Mouse (Mus musculus): ENCODE data around the gene March5. TPM values are rescaled to one million over a fixed set of nuclear protein-coding genes. Genes with fewer than 3 reads are reported as not detected.

Gene March5
- total RNA-seq, 2 experiments from 2014 or later = 89.1 to 94.1 TPM

DNA sequence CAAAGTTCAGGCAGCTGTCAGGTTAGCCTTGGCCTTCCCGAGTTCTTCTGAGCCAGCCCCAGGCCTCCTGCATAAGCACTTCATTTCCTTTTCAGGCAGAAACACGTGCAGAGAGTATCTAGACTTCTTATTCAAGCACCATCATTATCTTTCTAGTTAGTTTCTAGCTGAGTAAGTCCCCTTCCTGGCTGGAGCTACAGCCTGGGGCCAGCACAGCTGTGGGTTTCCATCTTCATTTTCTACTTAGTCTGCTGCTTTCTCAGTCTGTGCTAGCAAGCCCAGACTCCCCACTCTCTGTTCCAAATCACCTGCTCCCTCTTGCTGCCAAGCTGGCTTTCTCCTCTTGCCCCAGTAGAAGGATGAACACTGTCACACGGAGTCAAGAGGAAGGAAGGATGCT lies 39.5 kb downstream of the March5 start:
- intact Hi-C loops (cut with DNase I) = no loop called here
- no peak for DNase-seq (ENCODE audit: low spot score in 2 of 2)

DNA sequence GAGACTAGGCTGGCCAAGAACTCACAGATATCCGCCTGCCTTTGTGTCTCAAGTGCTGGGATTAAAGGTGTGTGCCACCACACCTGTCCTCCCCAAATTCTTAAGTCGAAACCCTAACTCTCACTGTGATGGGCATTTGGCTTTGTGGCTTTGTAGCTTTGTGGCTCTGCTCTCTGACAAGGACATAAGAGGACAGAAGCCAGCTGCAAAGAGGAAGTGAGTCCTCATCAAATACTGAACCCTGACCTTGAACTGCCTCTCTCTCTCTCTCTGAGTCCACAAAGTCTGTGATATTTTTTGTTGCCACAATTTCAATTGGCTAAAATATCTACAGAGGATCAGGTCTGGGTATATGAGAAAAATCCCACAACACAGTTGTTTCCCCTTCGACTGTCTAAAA lies 40.9 kb downstream of the March5 start:
- intact Hi-C loops (cut with DNase I) = no loop called here
- no peak for DNase-seq (ENCODE audit: low spot score in 2 of 2)

DNA sequence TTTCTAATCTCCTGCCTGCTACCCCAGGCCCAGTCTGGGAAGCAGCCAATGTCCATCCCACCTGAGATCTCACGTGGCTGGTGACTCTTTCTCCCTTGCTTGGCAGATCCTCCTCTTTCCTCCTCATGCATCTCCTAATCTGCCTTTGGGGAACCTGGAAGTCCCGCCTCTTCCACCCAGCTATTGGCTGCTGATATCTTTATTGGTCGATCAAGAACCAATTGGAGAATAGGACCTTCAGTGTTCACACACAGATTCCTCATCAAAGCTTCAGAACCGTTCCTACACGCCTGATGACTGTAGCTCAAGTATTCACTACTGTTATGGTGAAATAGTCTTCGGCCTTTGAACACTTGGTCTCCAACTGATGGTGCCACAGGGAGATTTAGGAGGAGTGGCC lies 44.8 kb downstream of the March5 start:
- intact Hi-C loops (cut with DNase I) = no loop called here
- DNase-seq (ENCODE audit: low spot score in 2 of 2) = no peak

DNA sequence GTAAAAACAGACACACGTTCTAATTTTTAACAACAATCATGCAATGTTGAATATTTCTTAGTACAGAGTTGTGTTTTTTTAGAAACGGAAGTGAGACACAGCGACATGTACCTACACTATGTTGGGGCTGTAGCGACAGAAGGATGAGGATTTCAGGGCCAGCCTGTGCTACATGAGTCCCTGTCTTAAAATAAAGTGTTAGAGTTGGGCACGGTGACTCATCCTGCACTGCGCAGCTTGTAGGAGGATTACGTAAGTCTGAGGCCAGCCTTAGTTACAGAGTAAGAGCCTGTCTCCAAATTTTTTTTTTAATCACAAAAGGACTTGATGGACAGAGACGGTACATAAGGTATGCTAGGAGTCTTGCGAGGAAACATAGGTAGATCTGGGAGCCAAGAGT lies 48.0 kb downstream of the March5 start:
- intact Hi-C loops (cut with DNase I) = no loop called here
- DNase-seq (ENCODE audit: low spot score in 2 of 2) = peak; percentile 61 to 80

DNA sequence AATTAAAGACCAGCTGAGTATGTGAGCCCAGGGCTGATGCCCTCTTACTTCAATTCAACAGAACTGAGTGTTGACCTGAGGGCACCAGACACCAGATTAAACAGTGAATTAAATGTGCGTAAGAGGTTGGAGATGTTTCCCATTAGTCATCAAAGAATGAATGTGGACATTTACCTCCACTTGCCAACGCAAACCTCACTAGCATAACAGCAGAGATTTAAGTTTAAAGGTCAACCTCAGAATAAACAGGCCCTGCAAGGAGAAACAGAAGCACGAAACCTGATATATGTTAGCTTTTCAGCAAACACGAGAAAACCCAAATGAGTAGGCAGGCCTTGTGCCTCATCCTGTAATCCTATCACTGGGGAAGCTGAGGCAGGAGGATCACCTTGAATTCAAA lies 55.0 kb downstream of the March5 start:
- no peak for DNase-seq (ENCODE audit: low spot score in 2 of 2)
- intact Hi-C loops (cut with DNase I) = no loop called here

DNA sequence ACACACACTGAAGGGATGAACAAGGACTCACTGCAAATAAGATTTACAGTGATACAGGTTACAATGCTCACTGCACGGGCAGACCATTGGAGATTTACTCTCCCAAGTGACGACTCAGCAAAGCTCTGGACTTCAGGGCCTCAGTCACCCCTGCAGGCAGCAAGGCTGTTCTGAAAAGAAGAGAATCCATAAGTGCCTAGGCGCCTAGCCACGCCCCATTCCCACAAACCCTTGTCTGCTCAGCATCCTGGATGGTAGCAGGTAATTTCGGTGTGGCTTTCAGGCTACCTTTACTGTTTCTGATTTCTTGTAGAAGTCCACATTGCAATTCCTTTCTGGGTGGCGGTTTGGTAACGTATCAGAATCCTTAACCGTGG lies 56.2 kb downstream of the March5 start:
- intact Hi-C loops (cut with DNase I) = no loop called here
- DNase-seq (ENCODE audit: low spot score in 2 of 2) = no peak

DNA sequence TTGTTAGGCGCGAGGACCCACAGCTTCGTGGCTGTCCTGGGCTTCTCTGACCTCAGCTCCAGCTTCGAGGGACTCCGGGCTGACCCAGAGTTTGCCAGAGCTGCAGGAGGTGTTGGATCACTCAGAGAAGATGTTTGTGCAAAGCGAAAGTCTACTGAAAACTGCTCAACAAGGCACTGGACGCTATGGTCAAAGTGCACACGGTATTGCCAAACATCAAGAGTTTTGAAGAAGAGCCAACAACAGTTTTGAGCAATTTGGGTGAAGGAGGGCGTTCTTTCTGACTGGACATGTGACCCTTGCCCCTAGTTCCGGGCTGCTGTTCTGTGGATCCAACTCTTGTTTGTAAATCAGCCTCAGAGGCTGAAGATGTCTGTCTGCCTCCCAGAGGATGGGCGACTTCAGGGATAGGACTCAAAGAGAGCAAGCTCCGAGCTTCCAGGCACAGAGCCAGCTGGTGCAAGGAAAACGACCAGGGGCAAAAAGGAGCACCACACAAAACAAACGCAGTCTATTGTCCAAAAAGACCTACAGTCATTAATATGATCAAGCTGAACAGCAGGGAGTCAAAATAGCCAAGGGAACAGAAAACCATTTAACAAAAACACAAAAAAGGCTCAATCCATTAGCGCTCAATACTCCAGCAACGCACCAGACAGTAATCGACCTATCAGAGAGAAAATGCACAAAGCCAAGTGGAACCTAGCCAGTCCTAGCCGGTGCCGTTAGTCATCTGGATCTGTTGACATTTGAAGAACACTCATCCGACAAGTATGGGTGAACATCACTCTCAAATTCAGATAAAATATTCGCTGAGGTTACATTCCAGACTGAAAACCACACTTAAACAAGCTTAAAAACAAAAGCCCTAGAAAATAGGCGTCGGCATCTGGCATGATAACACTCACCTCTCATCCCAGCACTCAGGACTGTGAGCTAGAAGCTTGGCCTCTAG lies 56.9 kb downstream of the March5 start:
- DNase-seq (ENCODE audit: low spot score in 2 of 2) = peak in 1 of 2 experiments; percentile 52
- intact Hi-C loops (cut with DNase I) = no loop called here

DNA sequence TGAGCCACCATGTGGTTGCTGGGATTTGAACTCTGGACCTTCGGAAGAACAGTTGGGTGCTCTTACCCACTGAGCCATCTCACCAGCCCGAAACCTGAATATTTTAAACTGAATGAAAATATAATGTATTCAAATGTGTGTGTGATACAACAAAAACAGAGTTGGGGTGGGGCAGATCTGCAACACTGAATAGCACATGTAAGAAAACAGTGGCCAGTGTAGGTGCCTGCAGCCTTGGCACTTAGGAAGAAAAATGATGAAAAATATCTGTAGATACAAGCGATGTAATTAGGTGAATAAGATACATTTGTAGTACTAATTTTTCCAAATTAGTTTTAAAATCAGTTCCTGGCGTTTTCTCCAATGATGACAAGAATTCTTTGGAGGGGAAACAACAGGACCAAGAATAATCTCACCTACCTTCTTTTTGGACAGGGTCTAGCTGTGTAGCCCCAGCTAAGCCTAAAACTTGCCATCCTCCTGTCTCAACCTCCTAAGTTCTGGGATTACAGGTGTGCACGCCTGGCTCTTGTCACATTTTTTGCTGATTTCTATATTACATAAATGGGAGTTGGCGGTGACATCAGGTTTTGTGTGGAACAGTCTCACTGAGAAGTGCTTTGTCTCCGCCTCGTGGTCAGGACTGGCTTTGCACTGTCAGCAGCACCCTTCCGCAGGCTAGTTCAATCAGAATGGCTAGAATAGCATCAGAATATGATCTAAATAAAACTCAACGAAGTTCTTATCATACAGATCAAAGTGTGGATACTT lies 58.2 kb downstream of the March5 start:
- peak; percentile 95 to 98 for DNase-seq (ENCODE audit: low spot score in 2 of 2)
- intact Hi-C loops (cut with DNase I) = loop anchor here (5.0 kb wide), 1 partner anchor 213 kb away; no protein-coding TSS in a partner anchor

DNA sequence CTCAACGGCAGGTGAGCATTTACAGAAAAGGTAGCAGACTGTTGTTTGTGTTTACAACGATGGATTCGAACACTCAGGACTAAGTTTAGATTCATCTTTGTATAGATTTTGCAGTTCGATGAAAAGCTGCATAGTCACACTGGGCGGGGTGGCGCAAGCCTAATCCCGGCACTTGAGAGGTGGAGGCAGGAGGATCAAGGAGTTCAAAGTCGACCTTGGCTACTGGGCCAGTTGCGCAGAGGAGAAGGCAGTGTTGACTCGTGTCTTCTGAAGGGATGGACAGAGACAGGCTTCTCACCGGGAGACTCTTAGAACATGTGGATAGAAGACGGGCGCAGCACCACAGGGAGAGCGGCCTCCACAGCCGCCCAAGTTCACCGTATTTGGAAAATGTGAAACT lies 61.8 kb downstream of the March5 start:
- intact Hi-C loops (cut with DNase I) = loop anchor here (5.0 kb wide), 1 partner anchor 217 kb away; no protein-coding TSS in a partner anchor
- DNase-seq (ENCODE audit: low spot score in 2 of 2) = no peak

Other genes with a start within 250 kb of the March5 start
- 10 to 100 TPM; 68.8 to 69.3 TPM for gene Cpeb3, start 1.1 kb downstream of the March5 start, total RNA-seq (2021)
- gene Ide, start 130.3 kb downstream of the March5 start, total RNA-seq (2021) = 10 to 100 TPM; 48.3 to 77.1 TPM
- gene Kif11, start 168.9 kb downstream of the March5 start, total RNA-seq (2021) = 1 to 10 TPM; 1.3 to 1.7 TPM
- 1 to 10 TPM; 2.2 to 3.4 TPM for gene Hhex, start 227.3 kb downstream of the March5 start, total RNA-seq (2021)

Data from left cerebral cortex, postnatal 14 days (tissue).